Mouse (Mus musculus) spleen, postnatal 10 days (tissue): ENCODE results near the gene Ndufab1.

Experiments used
- DNase-seq, 2 experiments: peaks; one replicate each; pipeline ENCODE4 v3.0.0; 2021 to 2022; ENCODE audit warnings: low spot score in 2 of 2

Ndufab1 gene

GRCm38 (mm10) chr7:122067517-122068381 is 33.9 kb downstream of the Ndufab1 start:
- peak; percentile 35 to 43 for DNase-seq

- DNase-seq: peak; percentile 83 to 94
Measured at GRCm38 (mm10) chr7:122066945-122067516, 34.7 kb downstream of the Ndufab1 start, which contains the start of the genes Ubfd1 and Ears2. TSS of gene Ubfd1 (plus strand) at chr7:122067175. TSS of gene Ears2 (minus strand) at chr7:122067263.

GRCm38 (mm10) chr7:122066102-122066944 is 35.4 kb downstream of the Ndufab1 start:
- peak in 1 of 2 experiments; percentile 16 for DNase-seq

- DNase-seq: no peak
Measured at GRCm38 (mm10) chr7:122065656-122066055, 36.0 kb downstream of the Ndufab1 start.

GRCm38 (mm10) chr7:122056633-122057032 is 45.1 kb downstream of the Ndufab1 start:
- DNase-seq: no peak

GRCm38 (mm10) chr7:122050834-122051233 is 50.9 kb downstream of the Ndufab1 start:
- DNase-seq: no peak

GRCm38 (mm10) chr7:122048191-122048590 is 53.5 kb downstream of the Ndufab1 start:
- DNase-seq: no peak

- DNase-seq: no peak
Measured at GRCm38 (mm10) chr7:122046813-122047212, 54.9 kb downstream of the Ndufab1 start.

GRCm38 (mm10) chr7:122045711-122046110 is 56.0 kb downstream of the Ndufab1 start:
- no peak for DNase-seq

- DNase-seq: no peak
Measured at GRCm38 (mm10) chr7:122045181-122045634, 56.5 kb downstream of the Ndufab1 start.

GRCm38 (mm10) chr7:122044106-122044505 is 57.6 kb downstream of the Ndufab1 start:
- no peak for DNase-seq
